Mouse (Mus musculus): ENCODE measurements around the gene Nr4a2. TPM values are rescaled to one million over a fixed set of nuclear protein-coding genes. Genes with fewer than 3 reads are reported as not detected.

The Nr4a2 gene
- total and polyA plus RNA-seq, 3 experiments = 8.7 to 21.7 (median 21.0) TPM

GRCm38 (mm10) chr2:57111791-57112538 is 11.8 kb downstream of the Nr4a2 start:
- DNase-seq = no peak

DNA sequence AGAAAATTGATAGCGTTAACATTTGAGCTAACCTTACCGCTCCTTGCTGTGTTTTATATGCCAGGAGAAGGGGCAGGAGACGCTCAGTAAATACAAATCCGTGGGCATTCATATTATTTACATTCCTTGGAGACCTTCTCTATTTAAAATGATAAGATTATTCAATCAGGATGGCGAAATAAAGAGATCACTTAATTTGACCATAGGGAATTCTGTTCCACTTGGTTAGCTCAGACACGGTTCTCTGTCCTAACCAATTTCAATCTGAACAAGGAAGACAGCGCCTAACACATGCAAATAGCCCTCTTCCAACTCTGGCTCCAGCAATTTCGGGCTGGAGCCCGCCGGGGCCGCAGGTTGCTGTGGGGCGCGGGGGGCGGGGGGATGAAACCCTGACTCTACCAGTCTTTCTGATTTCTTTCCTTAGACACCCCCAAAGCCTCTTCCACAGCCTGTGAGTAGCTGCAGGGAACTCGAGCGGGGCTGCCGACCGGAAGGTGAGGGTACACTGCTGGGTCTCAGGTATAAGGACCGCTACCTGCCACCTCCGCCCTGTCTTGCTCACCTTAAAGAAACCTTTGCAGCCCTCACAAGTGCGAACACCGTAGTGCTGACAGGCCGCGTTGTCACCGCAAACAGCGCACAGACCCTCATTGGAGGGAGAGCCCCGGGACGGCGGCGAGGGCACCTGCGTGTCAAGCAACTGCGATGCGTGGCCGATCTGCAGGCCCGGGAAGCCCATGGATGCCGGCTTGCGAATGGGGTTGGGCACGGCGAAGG is 12.6 kb downstream of the Nr4a2 start:
- DNase-seq = no peak

DNA sequence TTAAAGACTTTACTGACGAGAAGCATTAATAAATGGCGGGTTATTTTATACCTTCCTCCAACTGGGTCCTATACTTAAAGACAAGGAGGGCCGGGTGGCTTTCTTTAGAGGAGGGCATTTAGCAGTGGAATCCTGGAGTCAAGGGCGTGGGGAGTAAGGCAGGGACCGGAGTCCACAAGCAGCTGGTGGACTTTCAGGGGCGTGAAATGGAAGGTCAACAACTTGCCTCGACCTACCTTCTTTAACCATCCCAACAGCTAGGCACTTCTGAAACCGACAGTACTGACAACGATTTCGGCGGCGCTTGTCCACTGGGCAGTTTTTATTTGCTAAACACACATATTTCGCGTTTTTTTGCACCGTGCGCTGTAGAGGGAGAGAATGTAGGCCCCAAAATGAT is 13.4 kb downstream of the Nr4a2 start:
- DNase-seq = no peak

DNA sequence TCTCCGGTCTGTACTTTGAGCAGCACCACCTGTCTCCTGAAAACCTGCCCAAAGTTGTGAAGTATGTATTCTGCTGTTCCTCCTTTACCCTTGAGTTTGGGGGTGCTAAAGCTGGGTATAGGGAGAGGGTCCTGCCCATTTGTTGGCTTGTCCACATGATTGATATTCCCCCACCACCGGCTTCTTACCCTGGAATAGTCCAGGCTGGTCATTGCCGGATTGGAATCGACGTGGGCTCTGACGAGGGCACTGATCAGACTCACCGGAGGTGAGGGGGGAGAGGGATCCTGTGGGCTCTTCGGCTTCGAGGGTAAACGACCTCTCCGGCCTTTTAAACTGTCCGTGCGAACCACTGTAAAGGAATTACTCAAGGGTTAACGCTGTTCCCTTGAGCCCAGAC is 13.9 kb downstream of the Nr4a2 start:
- DNase-seq = no peak

DNA sequence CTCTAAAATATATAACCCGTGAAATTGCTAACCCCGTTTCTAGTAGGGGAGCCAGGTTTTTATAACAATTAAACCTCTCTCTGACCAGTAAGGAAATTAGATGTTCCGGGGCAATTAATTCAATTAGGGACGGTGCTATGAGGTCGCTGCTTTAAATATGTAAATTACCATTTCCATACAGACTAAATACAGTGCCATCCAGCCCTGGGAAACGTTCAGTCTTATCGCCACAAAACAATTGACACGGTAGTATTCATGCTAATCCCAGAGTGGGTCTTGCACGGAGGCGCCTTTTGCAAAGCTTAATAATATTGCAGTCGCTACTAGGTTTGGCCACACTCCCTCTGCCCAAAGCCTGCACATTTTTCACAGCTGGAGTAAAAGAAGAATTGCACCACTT is 14.5 kb downstream of the Nr4a2 start:
- DNase-seq = no peak

- no peak for DNase-seq
Observed at GRCm38 (mm10) chr2:57108349-57108930, 15.4 kb downstream of the Nr4a2 start.

DNA sequence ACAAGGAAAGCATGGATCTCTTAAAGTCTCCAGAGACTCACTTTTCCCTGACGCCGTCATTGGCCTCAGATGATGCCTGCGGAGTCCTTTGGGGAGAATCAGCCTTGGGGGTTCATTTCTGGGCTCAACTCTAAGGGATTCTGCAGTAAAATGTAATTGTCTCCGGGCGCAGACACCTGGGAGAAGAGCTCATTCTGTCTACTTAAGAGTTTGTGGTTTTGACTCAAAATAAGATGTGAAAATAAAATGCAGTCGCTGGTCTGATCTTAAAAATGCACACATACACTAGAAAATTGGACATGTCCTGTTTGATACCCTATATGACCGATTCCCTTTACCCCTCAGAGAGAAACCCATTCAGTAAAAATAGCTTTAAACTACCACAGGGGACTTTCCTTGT is 18.4 kb downstream of the Nr4a2 start:
- no peak for DNase-seq

GRCm38 (mm10) chr2:57104731-57105130 is 19.1 kb downstream of the Nr4a2 start:
- no peak for DNase-seq

DNA sequence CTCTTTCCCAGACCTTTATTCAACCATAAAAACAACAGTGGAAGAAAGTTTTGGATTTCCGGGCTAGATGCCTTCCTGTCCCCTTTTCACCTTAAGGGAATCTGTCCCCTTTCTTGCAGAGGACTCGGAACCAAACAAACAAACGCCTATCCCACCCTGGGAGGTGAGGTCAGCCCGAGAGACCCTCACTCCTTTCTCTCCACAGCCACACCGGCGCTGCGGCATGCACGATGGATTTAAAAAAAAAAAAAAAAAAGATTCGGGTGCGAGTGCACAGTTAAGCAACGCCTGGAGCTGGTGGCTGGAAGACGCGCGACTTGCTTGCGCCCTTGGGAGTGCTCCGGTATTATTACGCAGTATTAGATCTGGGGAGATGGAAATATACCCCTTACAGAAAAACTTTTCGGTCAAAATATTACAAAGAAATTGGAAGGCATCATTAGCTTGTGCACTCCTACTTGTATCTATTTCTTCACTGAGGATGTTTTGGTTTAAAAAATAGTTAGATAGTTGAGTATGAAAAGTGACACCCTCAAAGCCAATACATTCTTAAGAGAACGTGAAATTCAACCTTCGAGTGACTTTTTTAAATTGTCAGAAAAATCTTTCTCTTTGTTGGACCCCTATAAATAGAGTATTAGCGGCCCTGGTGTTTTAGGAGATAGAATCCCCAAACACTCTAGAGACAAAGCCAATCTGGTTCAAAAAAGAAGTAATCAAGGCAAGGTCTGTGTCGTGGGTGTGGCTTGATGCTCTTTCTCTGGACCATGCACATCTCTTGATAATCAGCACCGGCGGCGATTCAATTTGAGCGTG is 19.8 kb downstream of the Nr4a2 start:
- DNase-seq = peak; percentile 7

DNA sequence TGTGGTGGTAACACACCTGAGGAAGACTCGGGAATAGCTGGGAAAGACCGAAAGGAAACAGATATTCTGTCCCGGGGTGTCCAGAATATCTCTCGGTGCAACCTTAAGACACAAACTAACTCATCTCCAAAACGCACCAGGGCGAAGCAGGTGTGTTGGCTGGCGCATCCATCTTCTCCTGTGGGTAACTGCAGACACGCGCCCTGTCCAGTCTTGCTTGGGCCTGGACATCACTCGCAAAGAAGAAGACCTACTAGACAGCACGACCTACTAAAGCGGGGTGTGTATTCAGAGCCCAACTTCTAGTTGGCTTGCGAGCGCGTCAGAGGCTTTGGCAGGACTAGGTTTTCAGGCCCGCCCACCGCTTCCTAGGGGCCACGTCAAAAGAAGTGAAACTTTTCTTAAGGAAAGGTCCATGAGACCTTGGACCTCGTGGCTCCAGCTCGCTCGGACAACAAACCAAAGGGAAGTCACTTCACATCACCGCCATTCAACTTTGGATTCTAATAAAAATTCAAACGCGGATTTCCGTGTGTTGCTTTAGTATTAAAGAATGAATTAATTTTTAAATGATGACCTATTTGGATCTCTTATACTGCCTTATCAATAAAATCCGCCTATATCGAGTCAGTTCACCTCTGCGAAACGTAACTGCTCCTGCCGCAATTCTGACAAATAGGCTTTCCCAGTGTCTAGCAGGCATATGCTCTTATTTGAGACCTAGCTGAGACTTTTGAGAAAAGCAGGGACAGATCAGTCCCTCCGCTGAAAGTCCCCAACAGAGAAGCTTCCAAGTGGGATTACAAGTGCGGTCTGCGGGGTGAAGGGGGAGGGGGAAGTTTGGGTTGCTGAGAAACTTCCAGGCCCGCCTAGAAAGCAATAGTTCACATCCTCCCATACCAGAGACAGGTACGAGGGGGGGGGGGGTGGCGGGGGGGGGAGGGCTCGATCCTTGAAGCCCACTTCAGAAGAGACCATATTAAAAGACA is 20.7 kb downstream of the Nr4a2 start:
- DNase-seq = no peak

GRCm38 (mm10) chr2:57102091-57102855 is 21.5 kb downstream of the Nr4a2 start:
- peak; percentile 79 for DNase-seq

- no peak for DNase-seq
Observed at GRCm38 (mm10) chr2:57100241-57100640, 23.6 kb downstream of the Nr4a2 start.

DNA sequence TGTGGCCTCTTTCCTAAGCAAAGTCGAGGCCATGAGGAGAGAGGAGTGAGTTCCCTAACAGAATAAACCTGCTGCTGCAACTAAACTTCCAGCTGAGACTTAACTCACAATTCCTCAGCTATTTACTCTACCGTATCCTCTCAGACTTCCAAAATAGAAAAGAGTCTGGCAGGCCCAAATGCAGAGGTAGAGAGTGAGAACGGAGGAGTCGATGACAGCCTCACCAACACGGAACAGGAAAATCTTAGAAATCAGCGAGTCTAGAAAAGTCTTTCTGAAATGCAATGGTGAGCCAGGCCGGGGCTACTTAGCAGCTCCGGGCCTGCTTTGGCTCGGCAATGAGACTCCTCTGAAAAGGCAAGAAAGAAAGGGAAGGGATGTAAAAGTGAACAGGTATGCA is 51.4 kb downstream of the Nr4a2 start:
- no peak for DNase-seq

DNA sequence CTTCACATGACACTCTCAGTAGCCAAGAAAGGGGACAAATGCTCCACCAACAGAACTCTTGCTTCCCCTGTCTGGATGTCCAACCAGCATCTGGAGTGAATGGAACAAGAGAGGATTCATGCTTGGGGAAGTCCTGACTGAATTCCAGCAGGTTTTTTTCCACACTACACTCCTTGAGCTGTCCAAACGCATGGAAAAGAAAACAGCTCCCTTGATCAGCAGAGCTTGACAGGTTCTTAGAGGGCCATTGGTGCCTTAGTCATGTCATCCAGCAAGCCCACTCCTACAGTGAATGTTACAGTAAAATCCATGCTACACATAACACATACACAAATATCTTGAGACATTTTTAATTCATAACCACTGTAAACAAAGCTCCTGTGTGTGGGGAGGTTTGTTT is 60.3 kb downstream of the Nr4a2 start:
- DNase-seq = no peak

Other genes with a start within 250 kb of the Nr4a2 start
- 100 to 1,000 TPM; 102 to 130 TPM for gene Gpd2, start 113.6 kb upstream of the Nr4a2 start, total RNA-seq (2021)
- gene Gpd2, start 113.6 kb upstream of the Nr4a2 start, polyA plus RNA-seq (2012; rRNA removed) = 10.2 and 11.7 TPM in 2 replicates

Measured in adrenal gland, adult 2 months (tissue).